Mouse (Mus musculus) C3H10T1/2 (cell line): ENCODE measurements around the gene Sel1l2. TPM values are rescaled to one million over a fixed set of nuclear protein-coding genes. Genes with fewer than 3 reads are reported as not detected.

Source experiments
- polyA plus RNA-seq, 2 experiments: library from polyadenylated mRNA; unstranded; fragments of >200 nt; fragmentation: generic; extraction: Trizol; gene quantifications; one replicate each; pipeline ENCODE4 v1.2.1; 2012; ENCODE audit warnings: missing spikeins in 2 of 2

The Sel1l2 gene
- not detected for polyA plus RNA-seq

GRCm38 (mm10) chr2:140389525-140389924 lies at the start of gene Sel1l2:
Sel1l2 (minus strand) TSS chr2:140389706.

GRCm38 (mm10) chr2:140395179-140395578 lies 5.7 kb upstream of the Sel1l2 start, which contains the start of gene Macrod2:
Macrod2 (plus strand) TSS chr2:140395309.

Other genes starting within 250 kb of the Sel1l2 start
- gene Gm17374, start 237.7 kb downstream of the Sel1l2 start, polyA plus RNA-seq = not detected
- gene Esf1, start 219.1 kb downstream of the Sel1l2 start, polyA plus RNA-seq = 1 to 10 TPM; 1.0 to 2.0 TPM
- 10 to 100 TPM in 1 of 2 experiments, 1 to 10 TPM in 1; 7.1 to 15.3 TPM for gene Ndufaf5, start 219.1 kb downstream of the Sel1l2 start, polyA plus RNA-seq
- gene Macrod2, start 5.6 kb upstream of the Sel1l2 start, polyA plus RNA-seq = 1 to 10 TPM in 1 of 2 experiments, under 1 TPM in 1; 0.91 to 9.5 TPM